Mouse (Mus musculus) limb, embryonic 10.5 days (tissue): ENCODE data around the gene Stac. TPM values are rescaled to one million over a fixed set of nuclear protein-coding genes. Genes with fewer than 3 reads are reported as not detected.

ENCODE experiments used
- DNase-seq: peaks from one replicate; pipeline ENCODE4 v3.0.0-alpha.2; 2017; ENCODE audit warnings: low spot score
- H3K27ac ChIP-seq: fragments of 300-500 bp; sonication (generic); 2 replicates; pipeline ENCODE4 v1.5.1; 2016; ENCODE audit warnings: mild to moderate bottlenecking
- H3K27me3 ChIP-seq: fragments of 300-500 bp; sonication (generic); 2 replicates; pipeline ENCODE4 v1.6.1; 2016; ENCODE audit warnings: low read depth, mild to moderate bottlenecking; ENCODE audit not compliant: poor library complexity, severe bottlenecking
- H3K36me3 ChIP-seq: fragments of 300-500 bp; sonication (generic); 2 replicates; pipeline ENCODE4 v1.6.1; 2016; ENCODE audit warnings: mild to moderate bottlenecking, moderate library complexity
- H3K4me1 ChIP-seq: fragments of 300-500 bp; sonication (generic); 2 replicates; pipeline ENCODE4 v1.6.1; 2016
- H3K4me3 ChIP-seq: fragments of 300-500 bp; sonication (generic); 2 replicates; pipeline ENCODE4 v1.5.1; 2016; ENCODE audit warnings: mild to moderate bottlenecking, moderate library complexity
- H3K9me3 ChIP-seq: fragments of 300-500 bp; sonication (generic); replicated peaks from 2 replicates; pipeline ENCODE4 v1.6.1; 2016; ENCODE audit warnings: mild to moderate bottlenecking
- WGBS: fragments of 180-500 bp; shearing (Covaris S2); methylation state at CpG from one replicate; pipeline ENCODE4 v1.1.7; 2016; 5-methylcytosine and 5-hydroxymethylcytosine counted together
- polyA plus RNA-seq: library from polyadenylated mRNA; unstranded; fragments of >200 nt; fragmentation: Nextera tagmentation; extraction: Ambion mirVana; gene quantifications from 2 replicates; pipeline ENCODE4 v1.2.1, GENCODE M21; 2016

The Stac gene
- polyA plus RNA-seq, result 0.59 and 0.99 TPM in 2 replicates

DNA sequence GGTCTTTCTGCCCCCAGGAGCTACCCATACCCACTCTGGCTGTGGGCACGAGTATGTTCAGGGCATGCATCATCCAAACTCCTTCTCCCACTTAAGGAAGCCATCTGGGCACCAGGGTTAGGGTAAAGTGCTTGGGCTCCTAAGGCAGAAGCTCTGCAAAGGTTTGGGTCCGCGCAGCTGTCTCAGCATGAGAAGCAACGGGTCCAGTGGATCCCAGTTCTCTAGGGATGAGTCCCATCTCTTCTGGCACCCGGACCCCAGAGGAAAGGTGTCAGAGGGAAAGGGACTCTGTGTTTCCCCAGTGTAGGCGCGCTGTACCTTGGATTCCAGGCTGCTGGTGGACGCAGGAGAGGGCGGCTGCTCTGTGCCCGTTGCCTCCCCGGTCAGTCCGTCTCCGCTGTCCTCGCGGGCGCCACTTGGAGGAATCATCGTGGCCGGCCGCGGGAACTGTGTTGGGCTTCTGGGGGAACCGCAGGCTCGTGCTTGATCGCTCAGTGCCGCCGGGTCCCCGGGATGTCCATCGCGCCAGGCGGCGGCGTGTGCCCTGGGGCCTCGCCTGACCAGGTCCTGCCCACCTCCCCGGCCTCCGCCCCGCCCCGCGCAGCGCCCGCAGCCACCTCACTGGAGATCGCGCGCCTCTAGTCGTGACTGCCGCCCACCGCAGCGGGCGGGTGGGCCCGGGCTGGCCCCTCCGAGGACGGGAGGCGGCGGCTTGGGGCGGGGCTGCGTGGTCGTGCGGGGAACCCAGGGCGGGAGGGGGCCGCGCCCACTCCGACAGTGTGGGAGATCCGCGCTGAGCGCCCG, at the start of gene Stac:
Gene Stac (minus strand): TSS at position 669 of the 804 bp plus-strand sequence.
- no peaks in the 10 kb centered on the region for H3K36me3 ChIP-seq
- WGBS, result 2% methylated on average over 60 of the region's 64 CpGs
- H3K27ac ChIP-seq, result peak within 1 kb of the TSS; percentile 75

DNA sequence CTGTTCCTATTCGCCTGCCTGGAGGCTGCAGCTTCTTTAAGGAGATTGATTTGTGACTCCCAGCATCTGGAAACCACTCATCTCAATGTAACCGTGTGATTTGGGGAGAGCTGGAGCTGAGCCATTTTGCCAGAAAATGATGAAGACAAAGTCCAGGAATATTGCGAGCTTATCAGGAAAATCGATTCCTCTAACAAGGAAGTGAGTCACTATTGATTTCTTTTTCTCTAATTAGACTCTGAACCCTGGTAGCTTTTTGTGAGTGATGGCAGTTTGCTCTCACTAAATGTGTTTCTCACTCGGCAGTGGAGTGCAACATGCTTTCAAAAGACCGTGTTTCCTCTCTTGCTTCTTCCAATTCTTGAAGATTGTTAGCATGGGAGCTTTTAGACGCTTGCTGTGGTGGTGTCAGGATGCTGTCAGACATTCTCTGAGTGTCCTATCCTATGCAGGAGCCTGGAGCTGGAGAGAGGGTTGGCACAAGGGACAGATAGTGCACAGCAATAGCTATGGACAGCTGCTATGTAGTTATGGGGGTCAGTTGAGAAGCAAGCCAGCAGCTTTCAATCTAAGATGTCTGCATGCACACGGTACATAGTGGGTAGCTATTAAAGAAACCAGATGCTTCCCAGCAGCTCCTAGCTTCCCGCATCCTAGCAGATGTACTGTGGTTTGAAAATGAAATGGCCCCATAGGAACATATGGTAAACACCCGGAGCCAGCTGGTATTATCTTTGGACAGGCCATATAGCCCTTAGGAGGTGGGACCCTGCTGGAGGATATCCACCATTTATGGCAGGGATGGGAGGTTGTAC, 49.5 kb upstream of the Stac start:
- H3K9me3 ChIP-seq, result no peaks in the 10 kb centered on the region
- H3K27ac ChIP-seq, result no peak overlapping the region
- WGBS, result 64% methylated on average over 10 of the region's 10 CpGs
- no peak for DNase-seq
- H3K4me1 ChIP-seq, result peaks cover 12% of the 10 kb centered on the region; the same call in 1 of the 2 replicates
- no peak overlapping the region for H3K4me3 ChIP-seq
- H3K27me3 ChIP-seq, result no peaks in the 10 kb centered on the region
- H3K36me3 ChIP-seq, result no peaks in the 10 kb centered on the region

More for the DNA sequence above, at the start of gene Stac:
- no peaks in the 10 kb centered on the region for H3K9me3 ChIP-seq
- peaks cover 44% of the 10 kb centered on the region for H3K27me3 ChIP-seq
- DNase-seq, result peak; percentile 62
- peaks cover 13% of the 10 kb centered on the region for H3K4me1 ChIP-seq
- H3K4me3 ChIP-seq, result peak within 1 kb of the TSS; percentile 70

DNA sequence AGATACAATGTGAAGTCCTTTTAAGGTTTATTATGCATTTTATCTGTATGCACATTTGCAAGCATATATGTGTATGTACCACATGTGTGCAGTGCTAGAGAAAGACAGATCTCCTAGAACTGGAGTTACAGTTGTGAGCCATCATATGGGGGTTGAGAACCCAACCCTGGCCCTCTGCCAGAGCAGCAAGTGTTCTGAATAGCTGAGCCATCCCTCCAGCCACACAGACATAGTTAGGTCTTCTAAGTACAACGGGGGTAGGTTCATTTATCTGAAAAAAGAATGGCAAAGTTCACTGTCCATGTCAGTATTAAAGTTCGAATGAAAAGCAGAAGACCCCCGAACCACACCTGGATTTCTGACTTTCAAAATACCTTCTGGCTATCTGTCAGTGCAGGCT, 48.9 kb upstream of the Stac start:
- H3K9me3 ChIP-seq, result no peaks in the 10 kb centered on the region
- H3K4me1 ChIP-seq, result peaks cover 12% of the 10 kb centered on the region; the same call in 1 of the 2 replicates
- no peak for DNase-seq
- H3K27ac ChIP-seq, result no peak overlapping the region
- H3K36me3 ChIP-seq, result no peaks in the 10 kb centered on the region
- 63% methylated on average over 3 of the region's 3 CpGs for WGBS
- no peaks in the 10 kb centered on the region for H3K27me3 ChIP-seq
- no peak overlapping the region for H3K4me3 ChIP-seq

DNA sequence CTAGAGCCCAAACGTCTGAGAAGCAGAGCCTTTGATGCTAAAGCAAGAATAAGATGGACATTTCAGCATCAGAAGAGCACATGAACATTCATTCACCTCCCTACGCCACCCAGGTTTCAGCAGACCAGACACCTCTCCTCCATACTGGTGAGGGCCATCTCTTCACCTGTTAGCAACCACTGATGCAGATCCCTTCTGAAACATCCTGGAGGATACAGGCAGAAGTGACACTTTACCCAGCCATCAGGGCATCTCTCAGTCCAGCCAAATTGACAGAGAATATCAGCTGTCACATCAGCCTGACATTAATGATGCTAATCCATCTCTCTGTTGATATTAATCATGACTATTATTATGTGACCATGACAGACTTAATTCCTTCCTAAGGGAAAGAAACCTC, 47.6 kb upstream of the Stac start:
- peaks cover 12% of the 10 kb centered on the region; the same call in 1 of the 2 replicates for H3K4me1 ChIP-seq
- no peaks in the 10 kb centered on the region for H3K27me3 ChIP-seq
- no peaks in the 10 kb centered on the region for H3K9me3 ChIP-seq
- 84% methylated on average over 2 of the region's 2 CpGs for WGBS
- H3K36me3 ChIP-seq, result no peaks in the 10 kb centered on the region
- H3K4me3 ChIP-seq, result no peak overlapping the region
- no peak for DNase-seq
- no peak overlapping the region for H3K27ac ChIP-seq

DNA sequence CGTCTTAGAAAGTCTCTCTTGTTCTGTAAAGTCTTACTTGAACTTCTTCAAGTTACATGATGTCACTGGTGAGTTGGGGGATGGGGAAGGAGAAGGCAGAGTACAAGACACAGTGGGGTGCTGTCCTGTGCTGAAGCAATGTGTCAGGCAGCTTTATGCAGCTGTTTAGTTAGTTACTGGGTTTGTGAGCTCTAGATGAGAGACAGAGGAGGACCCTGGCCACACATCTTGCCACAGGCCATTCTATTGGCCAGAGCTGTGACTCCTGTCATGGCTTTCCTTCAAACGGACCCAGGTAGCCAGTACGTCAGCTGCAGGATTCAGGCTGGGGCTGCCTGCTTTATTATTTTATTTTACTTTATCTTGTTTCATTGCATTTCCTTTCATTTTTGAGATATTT, 45.8 kb upstream of the Stac start:
- H3K27me3 ChIP-seq, result no peaks in the 10 kb centered on the region
- H3K9me3 ChIP-seq, result no peaks in the 10 kb centered on the region
- no peaks in the 10 kb centered on the region for H3K36me3 ChIP-seq
- H3K4me3 ChIP-seq, result no peak overlapping the region
- DNase-seq, result no peak
- no peak overlapping the region for H3K27ac ChIP-seq
- peaks cover 12% of the 10 kb centered on the region; the same call in 1 of the 2 replicates for H3K4me1 ChIP-seq
- WGBS, result 70% methylated on average over 3 of the region's 3 CpGs

DNA sequence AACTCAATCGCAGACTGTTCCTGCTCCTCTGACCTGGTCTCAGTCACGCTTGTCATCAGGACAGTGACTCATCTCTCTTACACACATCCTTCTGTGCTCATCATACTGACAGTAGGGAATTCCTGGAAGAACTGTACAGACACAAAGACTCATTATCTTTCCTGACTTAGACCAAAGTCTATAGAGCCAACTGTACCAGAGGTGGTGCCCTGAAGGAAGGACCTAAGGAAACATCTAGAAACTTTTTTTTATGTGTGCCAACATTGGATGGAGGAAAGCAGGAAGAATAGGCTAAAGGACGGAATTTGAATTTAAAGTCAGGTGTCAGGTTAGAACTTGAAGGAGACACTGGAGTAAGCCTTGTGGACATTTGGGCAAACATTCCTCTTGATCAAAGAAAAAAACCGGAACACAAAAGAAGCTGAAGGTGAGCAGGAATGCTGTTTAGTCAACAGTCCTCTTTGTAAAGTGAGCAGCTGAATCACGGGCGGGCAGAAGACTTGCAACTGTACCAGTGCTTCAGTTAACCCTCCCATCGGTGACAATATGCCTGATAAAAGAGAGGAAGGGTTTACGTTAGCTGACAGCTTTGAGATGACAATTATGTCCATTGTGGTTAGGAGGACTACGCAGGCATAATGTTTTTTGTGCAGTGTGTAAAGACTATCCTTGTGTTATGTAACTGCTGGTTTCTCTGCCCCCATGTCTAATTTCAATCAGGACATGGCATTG, 42.0 kb upstream of the Stac start:
- H3K27ac ChIP-seq, result no peak overlapping the region
- no peaks in the 10 kb centered on the region for H3K4me1 ChIP-seq
- H3K4me3 ChIP-seq, result no peak overlapping the region
- H3K27me3 ChIP-seq, result no peaks in the 10 kb centered on the region
- H3K36me3 ChIP-seq, result no peaks in the 10 kb centered on the region
- 81% methylated on average over 9 of the region's 9 CpGs for WGBS
- DNase-seq, result no peak
- H3K9me3 ChIP-seq, result no peaks in the 10 kb centered on the region

DNA sequence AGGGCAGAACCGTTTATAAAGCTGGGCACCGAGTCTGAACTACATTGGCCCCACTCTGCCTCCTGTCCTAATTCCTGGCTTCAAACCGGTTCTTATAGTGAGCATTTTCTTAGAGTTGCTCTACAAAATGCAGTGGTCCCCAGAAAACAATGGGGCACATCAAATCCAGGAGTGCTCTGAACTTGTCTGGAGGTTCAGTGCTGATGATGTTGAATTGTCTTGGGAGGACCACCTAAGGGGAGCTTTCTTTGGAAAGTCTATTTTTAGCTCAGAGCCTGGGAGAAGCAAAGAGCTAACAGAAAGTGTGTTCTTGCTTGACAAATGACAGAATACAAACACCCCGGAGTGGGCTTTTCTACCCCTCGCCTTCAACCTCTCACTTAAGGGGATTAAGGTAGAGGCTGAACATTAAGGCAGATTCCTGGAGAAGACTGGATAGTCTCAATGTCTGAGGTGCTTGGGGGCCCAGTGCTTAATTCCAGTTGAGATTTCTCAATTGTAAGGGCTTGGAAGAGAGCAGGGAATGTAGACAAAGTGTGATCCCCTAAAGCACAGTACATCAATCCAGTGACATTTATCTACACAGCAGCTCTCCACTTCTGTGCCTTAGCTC, 34.9 kb upstream of the Stac start:
- WGBS, result 58% methylated on average over 5 of the region's 5 CpGs
- H3K27ac ChIP-seq, result no peak overlapping the region
- H3K9me3 ChIP-seq, result no peaks in the 10 kb centered on the region
- no peaks in the 10 kb centered on the region for H3K4me1 ChIP-seq
- no peak for DNase-seq
- no peaks in the 10 kb centered on the region for H3K36me3 ChIP-seq
- H3K27me3 ChIP-seq, result no peaks in the 10 kb centered on the region
- no peak overlapping the region for H3K4me3 ChIP-seq

DNA sequence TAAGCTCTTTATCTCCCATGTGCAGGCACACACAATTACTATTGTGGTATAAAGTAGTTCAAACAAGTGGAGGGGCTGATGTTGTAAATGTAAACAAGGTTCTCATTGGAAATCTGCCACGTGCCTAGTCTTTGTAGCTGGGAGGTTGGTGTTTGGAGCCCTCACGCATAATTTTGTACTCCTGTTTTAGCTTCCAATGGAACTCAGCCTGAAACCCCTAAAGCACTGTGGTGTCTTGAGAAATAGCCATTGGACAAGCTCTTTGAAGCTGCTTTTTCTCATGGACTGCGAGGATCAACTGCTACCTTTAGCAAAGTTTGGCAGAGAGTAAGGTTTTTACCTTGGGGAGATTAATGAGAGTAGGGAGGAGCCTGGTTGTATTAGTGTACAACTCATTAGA, 24.3 kb upstream of the Stac start:
- Histone ChIP-seq H3K27me3 (no peaks in the 10 kb centered on the region), H3K36me3 (no peaks in the 10 kb centered on the region), H3K27ac (no peak overlapping the region), H3K4me3 (no peak overlapping the region), H3K4me1 (no peaks in the 10 kb centered on the region), H3K9me3 (no peaks in the 10 kb centered on the region)
- 75% methylated on average over 3 of the region's 3 CpGs for WGBS
- no peak for DNase-seq

DNA sequence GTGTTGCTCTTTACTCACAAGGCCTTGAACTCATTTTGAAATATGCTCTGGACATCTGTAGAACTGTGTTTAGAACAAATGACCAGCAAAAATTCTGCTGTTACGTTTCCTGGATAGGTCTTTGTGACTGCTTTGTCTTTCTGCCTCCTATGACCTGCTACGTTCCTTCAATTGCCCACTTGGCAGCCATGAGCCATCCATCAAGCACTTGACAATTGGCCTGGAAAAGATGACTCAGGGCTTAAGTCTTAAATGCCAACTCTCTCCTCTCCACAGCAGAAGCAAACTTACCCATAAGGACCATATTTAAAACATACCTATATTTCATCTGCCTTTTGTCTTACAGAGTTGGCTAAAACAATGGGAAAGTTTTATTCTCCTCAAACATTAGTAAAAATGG, 10.0 kb upstream of the Stac start:
- no peaks in the 10 kb centered on the region for H3K9me3 ChIP-seq
- no peak for DNase-seq
- 61% methylated on average over 2 of the region's 2 CpGs for WGBS

DNA sequence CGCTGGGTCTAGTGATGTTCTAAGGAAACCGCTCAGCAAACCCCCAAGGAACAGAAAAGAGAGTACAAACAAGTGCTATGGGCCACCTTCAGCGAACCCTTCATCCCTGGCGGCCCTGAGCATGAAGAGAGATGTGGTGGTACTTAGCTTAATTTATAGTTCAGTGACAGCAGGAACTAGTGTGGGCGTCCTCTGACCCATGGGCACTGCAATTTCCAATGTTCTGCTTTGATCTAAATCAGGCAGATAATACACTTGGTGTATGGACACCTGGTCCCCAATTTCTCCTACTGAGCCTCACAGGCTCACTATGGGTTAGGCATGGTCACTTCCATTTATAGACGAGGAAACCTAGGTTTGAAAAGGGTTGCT, 322 bp upstream of the Stac start:
- no peaks in the 10 kb centered on the region for H3K36me3 ChIP-seq
- H3K27ac ChIP-seq, result peak overlapping the region; percentile 75

More for the DNA sequence above, 10.0 kb upstream of the Stac start:
- H3K4me3 ChIP-seq, result no peak overlapping the region
- no peaks in the 10 kb centered on the region for H3K27me3 ChIP-seq
- no peak overlapping the region for H3K27ac ChIP-seq
- H3K4me1 ChIP-seq, result no peaks in the 10 kb centered on the region
- no peaks in the 10 kb centered on the region for H3K36me3 ChIP-seq

DNA sequence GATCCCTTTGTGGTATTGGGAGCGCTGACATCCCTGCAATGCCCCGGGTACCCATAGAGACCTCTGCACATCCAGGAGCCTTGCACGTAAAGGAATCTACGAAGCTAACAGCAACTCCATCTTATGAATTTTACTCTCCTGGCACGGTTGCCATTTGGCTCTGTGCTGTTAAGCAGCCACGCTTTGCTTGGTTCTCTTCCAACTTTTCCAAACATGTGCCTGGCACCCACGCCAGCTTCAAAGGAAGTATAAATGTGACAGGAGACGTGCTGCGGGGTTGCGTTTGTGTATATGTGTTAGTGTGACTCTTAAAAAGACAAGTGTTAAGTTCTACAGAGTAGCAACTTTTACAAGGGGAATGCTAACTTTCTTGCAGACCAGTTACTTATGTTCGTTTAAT, 1.0 kb downstream of the Stac start:
- H3K36me3 ChIP-seq, result no peaks in the 10 kb centered on the region
- 85% methylated on average over 11 of the region's 11 CpGs for WGBS
- H3K4me1 ChIP-seq, result peaks cover 13% of the 10 kb centered on the region
- no peak overlapping the region for H3K4me3 ChIP-seq
- H3K9me3 ChIP-seq, result no peaks in the 10 kb centered on the region
- DNase-seq, result no peak
- H3K27me3 ChIP-seq, result peaks cover 44% of the 10 kb centered on the region
- no peak overlapping the region for H3K27ac ChIP-seq

More for the DNA sequence above, 322 bp upstream of the Stac start:
- WGBS, result 4% methylated on average over 6 of the region's 6 CpGs
- Histone ChIP-seq H3K27me3 (peaks cover 44% of the 10 kb centered on the region), H3K9me3 (no peaks in the 10 kb centered on the region), H3K4me3 (peak overlapping the region; percentile 70), H3K4me1 (peaks cover 13% of the 10 kb centered on the region)
- DNase-seq, result no peak

DNA sequence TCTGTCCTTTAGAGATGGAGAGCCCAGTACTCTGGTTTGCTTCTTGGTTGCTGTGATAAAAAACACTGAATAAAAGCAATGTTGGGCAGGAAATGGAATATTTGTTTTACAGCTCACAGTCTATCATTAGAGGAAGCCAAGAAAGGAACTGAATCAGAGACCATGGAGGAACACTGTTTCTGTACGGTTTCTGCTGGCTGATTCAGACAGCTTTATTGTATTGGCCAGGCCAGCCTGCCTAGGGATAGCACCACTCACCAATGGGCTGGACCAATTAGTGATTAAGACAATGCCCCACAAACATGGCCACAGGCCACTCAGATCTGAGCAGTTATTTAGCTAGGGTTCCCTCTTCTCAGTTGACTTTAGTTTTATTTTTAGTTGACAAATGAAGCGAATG, 6.0 kb downstream of the Stac start:
- Histone ChIP-seq H3K4me1 (no peaks in the 10 kb centered on the region), H3K9me3 (no peaks in the 10 kb centered on the region), H3K36me3 (no peaks in the 10 kb centered on the region), H3K4me3 (no peak overlapping the region), H3K27me3 (peaks cover 19% of the 10 kb centered on the region), H3K27ac (no peak overlapping the region)
- DNase-seq, result no peak
- WGBS, result 83% methylated on average over 2 of the region's 2 CpGs
